Mouse (Mus musculus): ENCODE data around the gene Gm11992. TPM values are rescaled to one million over a fixed set of nuclear protein-coding genes. Genes with fewer than 3 reads are reported as not detected.
A peak's percentile ranks its signal among the peaks of the same experiment; 100 is the strongest.

The Gm11992 gene
- polyA plus RNA-seq, 1 experiment from 2014 or later, result 0.11 TPM

GRCm38 (mm10) chr11:9060029-9060428 is 11.6 kb downstream of the Gm11992 start:
- Histone ChIP-seq H3K9me3 (ENCODE audit: low read length) (no peaks in the 10 kb centered on the region), H3K9ac (replicated peaks) (no peak overlapping the region), H3K4me2 (ENCODE audit: low read depth, low read length) (no peak overlapping the region), H3K27ac (ENCODE audit: low read depth) (no peak overlapping the region), H3K4me1 (ENCODE audit: insufficient read depth) (no peaks in the 10 kb centered on the region), H3K36me3 (replicated peaks; ENCODE audit: insufficient read depth, low read length) (no peaks in the 10 kb centered on the region), H3K4me3 (ENCODE audit: low read depth, low read length) (no peak overlapping the region), H3K27me3 (ENCODE audit: insufficient read depth, low read length) (no peaks in the 10 kb centered on the region)
- TF ChIP-seq CTCF (IDR thresholded peaks at IDR 0.05; ENCODE audit: low read depth) (no peak), EP300 (IDR thresholded peaks at IDR 0.05; ENCODE audit: low read depth) (no peak)
- DNase-seq, result no peak
- peak; percentile 40; the same call in 1 of the 2 replicates for ATAC-seq
- whole genome bisulfite sequencing (ENCODE audit: insufficient replicate concordance), result 37% methylated on average over 1 of the region's 1 CpGs

DNA sequence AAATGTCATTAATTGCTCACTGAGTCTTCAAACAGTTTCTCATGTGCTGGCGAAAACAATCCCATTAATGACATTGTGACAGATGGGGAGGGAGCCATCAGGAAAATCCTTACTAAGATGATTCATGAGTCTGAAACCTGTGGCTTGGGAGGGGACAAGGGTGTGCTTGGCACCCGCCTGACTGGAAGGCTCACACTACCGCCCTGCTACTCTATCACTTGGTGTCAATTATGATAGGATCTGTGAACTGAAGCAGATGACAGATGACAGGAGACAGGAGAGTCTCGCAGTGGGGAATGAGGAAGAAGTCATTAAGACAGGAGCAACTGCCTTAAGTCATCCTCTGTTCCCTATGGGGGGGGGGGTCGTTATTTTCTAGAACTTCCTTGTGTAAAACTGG is 12.1 kb downstream of the Gm11992 start:
- no peak overlapping the region for H3K27ac ChIP-seq (ENCODE audit: low read depth)
- TF ChIP-seq EP300 (IDR thresholded peaks at IDR 0.05; ENCODE audit: low read depth) (no peak), CTCF (IDR thresholded peaks at IDR 0.05; ENCODE audit: low read depth) (no peak)
- H3K9me3 ChIP-seq (ENCODE audit: low read length), result no peaks in the 10 kb centered on the region
- DNase-seq, result no peak
- no peaks in the 10 kb centered on the region for H3K36me3 ChIP-seq (replicated peaks; ENCODE audit: insufficient read depth, low read length)
- H3K9ac ChIP-seq (replicated peaks), result no peak overlapping the region
- H3K4me2 ChIP-seq (ENCODE audit: low read depth, low read length), result no peak overlapping the region
- H3K4me3 ChIP-seq (ENCODE audit: low read depth, low read length), result no peak overlapping the region
- no peaks in the 10 kb centered on the region for H3K27me3 ChIP-seq (ENCODE audit: insufficient read depth, low read length)
- H3K4me1 ChIP-seq (ENCODE audit: insufficient read depth), result no peaks in the 10 kb centered on the region
- ATAC-seq, result no peak
- 30% methylated on average over 5 of the region's 5 CpGs for WGBS (ENCODE audit: insufficient replicate concordance)

GRCm38 (mm10) chr11:9076444-9076843 is 28.1 kb downstream of the Gm11992 start:
- Histone ChIP-seq H3K27ac (ENCODE audit: low read depth) (no peak overlapping the region), H3K27me3 (ENCODE audit: insufficient read depth, low read length) (no peaks in the 10 kb centered on the region), H3K4me2 (ENCODE audit: low read depth, low read length) (no peak overlapping the region), H3K4me3 (ENCODE audit: low read depth, low read length) (no peak overlapping the region), H3K4me1 (ENCODE audit: insufficient read depth) (no peaks in the 10 kb centered on the region), H3K9me3 (ENCODE audit: low read length) (no peaks in the 10 kb centered on the region), H3K36me3 (replicated peaks; ENCODE audit: insufficient read depth, low read length) (no peaks in the 10 kb centered on the region), H3K9ac (replicated peaks) (no peak overlapping the region)
- 81% methylated on average over 3 of the region's 3 CpGs for WGBS (ENCODE audit: insufficient replicate concordance)
- DNase-seq (no peak), ATAC-seq (no peak)
- TF ChIP-seq EP300 (IDR thresholded peaks at IDR 0.05; ENCODE audit: low read depth), result no peak
- no peak for TF ChIP-seq CTCF (IDR thresholded peaks at IDR 0.05; ENCODE audit: low read depth)

GRCm38 (mm10) chr11:9113189-9113588 is 64.8 kb downstream of the Gm11992 start:
- TF ChIP-seq CTCF (IDR thresholded peaks at IDR 0.05; ENCODE audit: low read depth), result no peak
- no peaks in the 10 kb centered on the region for H3K36me3 ChIP-seq (replicated peaks; ENCODE audit: insufficient read depth, low read length)
- H3K9me3 ChIP-seq (ENCODE audit: low read length), result no peaks in the 10 kb centered on the region
- no peak overlapping the region for H3K27ac ChIP-seq (ENCODE audit: low read depth)
- DNase-seq, result no peak
- H3K9ac ChIP-seq (replicated peaks), result no peak overlapping the region
- 30% methylated on average over 2 of the region's 2 CpGs for WGBS (ENCODE audit: insufficient replicate concordance)
- H3K4me3 ChIP-seq (ENCODE audit: low read depth, low read length), result no peak overlapping the region
- H3K4me1 ChIP-seq (ENCODE audit: insufficient read depth), result peaks cover 5% of the 10 kb centered on the region
- H3K4me2 ChIP-seq (ENCODE audit: low read depth, low read length), result no peak overlapping the region
- peak; percentile 19; the same call in 1 of the 2 replicates for ATAC-seq
- peaks cover 19% of the 10 kb centered on the region for H3K27me3 ChIP-seq (ENCODE audit: insufficient read depth, low read length)

GRCm38 (mm10) chr11:9115367-9116120 is 67.2 kb downstream of the Gm11992 start:
- no peak overlapping the region for H3K27ac ChIP-seq (ENCODE audit: low read depth)
- H3K27me3 ChIP-seq (ENCODE audit: insufficient read depth, low read length), result peaks cover 32% of the 10 kb centered on the region
- no peak for DNase-seq
- ATAC-seq, result no peak
- no peak overlapping the region for H3K9ac ChIP-seq (replicated peaks)
- TF ChIP-seq EP300 (IDR thresholded peaks at IDR 0.05; ENCODE audit: low read depth), result no peak
- TF ChIP-seq CTCF (IDR thresholded peaks at IDR 0.05; ENCODE audit: low read depth), result no peak
- no peaks in the 10 kb centered on the region for H3K9me3 ChIP-seq (ENCODE audit: low read length)
- WGBS (ENCODE audit: insufficient replicate concordance), result 11% methylated on average over 9 of the region's 9 CpGs
- peaks cover 15% of the 10 kb centered on the region for H3K4me1 ChIP-seq (ENCODE audit: insufficient read depth)
- H3K36me3 ChIP-seq (replicated peaks; ENCODE audit: insufficient read depth, low read length), result no peaks in the 10 kb centered on the region
- peak overlapping the region; percentile 33; the same call in 1 of the 2 replicates for H3K4me3 ChIP-seq (ENCODE audit: low read depth, low read length)
- H3K4me2 ChIP-seq (ENCODE audit: low read depth, low read length), result peak overlapping the region; percentile 62

GRCm38 (mm10) chr11:9116121-9116520 is 67.7 kb downstream of the Gm11992 start:
- 5% methylated on average over 10 of the region's 10 CpGs for WGBS (ENCODE audit: insufficient replicate concordance)
- Histone ChIP-seq H3K4me1 (ENCODE audit: insufficient read depth) (peaks cover 15% of the 10 kb centered on the region), H3K27ac (ENCODE audit: low read depth) (no peak overlapping the region), H3K9ac (replicated peaks) (no peak overlapping the region), H3K9me3 (ENCODE audit: low read length) (no peaks in the 10 kb centered on the region), H3K4me2 (ENCODE audit: low read depth, low read length) (peak overlapping the region; percentile 62), H3K27me3 (ENCODE audit: insufficient read depth, low read length) (peaks cover 36% of the 10 kb centered on the region), H3K36me3 (replicated peaks; ENCODE audit: insufficient read depth, low read length) (no peaks in the 10 kb centered on the region), H3K4me3 (ENCODE audit: low read depth, low read length) (peak overlapping the region; percentile 33)
- DNase-seq (no peak), ATAC-seq (no peak)
- TF ChIP-seq CTCF (IDR thresholded peaks at IDR 0.05; ENCODE audit: low read depth) (no peak), EP300 (IDR thresholded peaks at IDR 0.05; ENCODE audit: low read depth) (no peak)
